Mouse (Mus musculus): ENCODE data around the gene Epb41l1. TPM values are rescaled to one million over a fixed set of nuclear protein-coding genes. Genes with fewer than 3 reads are reported as not detected.

Epb41l1 gene
- polyA plus RNA-seq, 1 experiment from 2014 or later, result 6.2 TPM

GRCm38 (mm10) chr2:156429836-156430235 is 9.1 kb downstream of the Epb41l1 start:
- no peaks in the 10 kb centered on the region for H3K27me3 ChIP-seq (ENCODE audit: control insufficient read depth, insufficient read depth, low read length)
- H3K4me3 ChIP-seq (ENCODE audit: low read depth, low read length), result no peak overlapping the region
- ATAC-seq (ENCODE audit: insufficient number of reproducible peaks, insufficient read depth, low FRiP score, low read depth), result no peak
- no peak overlapping the region for H3K4me2 ChIP-seq (replicated peaks; ENCODE audit: low read depth, low read length)
- H3K9ac ChIP-seq (replicated peaks; ENCODE audit: low read depth, low read length), result no peak overlapping the region
- H3K4me1 ChIP-seq (ENCODE audit: control insufficient read depth, insufficient read depth, low read length), result peaks cover 16% of the 10 kb centered on the region; the same call in 1 of the 2 replicates
- WGBS, result 63% methylated on average over 10 of the region's 10 CpGs
- H3K36me3 ChIP-seq (ENCODE audit: control insufficient read depth, insufficient read depth, low read length), result no peaks in the 10 kb centered on the region
- no peaks in the 10 kb centered on the region for H3K9me3 ChIP-seq (ENCODE audit: control insufficient read depth, low read depth, low read length)
- H3K27ac ChIP-seq (ENCODE audit: low read length), result no peak overlapping the region

GRCm38 (mm10) chr2:156430326-156430725 is 9.6 kb downstream of the Epb41l1 start:
- ATAC-seq (ENCODE audit: insufficient number of reproducible peaks, insufficient read depth, low FRiP score, low read depth), result no peak
- H3K36me3 ChIP-seq (ENCODE audit: control insufficient read depth, insufficient read depth, low read length), result no peaks in the 10 kb centered on the region
- H3K4me2 ChIP-seq (replicated peaks; ENCODE audit: low read depth, low read length), result no peak overlapping the region
- no peak overlapping the region for H3K4me3 ChIP-seq (ENCODE audit: low read depth, low read length)
- peaks cover 14% of the 10 kb centered on the region; the same call in 1 of the 2 replicates for H3K4me1 ChIP-seq (ENCODE audit: control insufficient read depth, insufficient read depth, low read length)
- WGBS, result 23% methylated on average over 4 of the region's 4 CpGs
- H3K27ac ChIP-seq (ENCODE audit: low read length), result no peak overlapping the region
- no peaks in the 10 kb centered on the region for H3K9me3 ChIP-seq (ENCODE audit: control insufficient read depth, low read depth, low read length)
- no peaks in the 10 kb centered on the region for H3K27me3 ChIP-seq (ENCODE audit: control insufficient read depth, insufficient read depth, low read length)
- no peak overlapping the region for H3K9ac ChIP-seq (replicated peaks; ENCODE audit: low read depth, low read length)

- 69% methylated on average over 6 of the region's 6 CpGs for WGBS
- Histone ChIP-seq H3K27me3 (ENCODE audit: control insufficient read depth, insufficient read depth, low read length) (no peaks in the 10 kb centered on the region), H3K4me1 (ENCODE audit: control insufficient read depth, insufficient read depth, low read length) (peaks cover 13% of the 10 kb centered on the region; the same call in 1 of the 2 replicates), H3K9me3 (ENCODE audit: control insufficient read depth, low read depth, low read length) (no peaks in the 10 kb centered on the region), H3K9ac (replicated peaks; ENCODE audit: low read depth, low read length) (no peak overlapping the region), H3K36me3 (ENCODE audit: control insufficient read depth, insufficient read depth, low read length) (no peaks in the 10 kb centered on the region), H3K4me3 (ENCODE audit: low read depth, low read length) (no peak overlapping the region), H3K4me2 (replicated peaks; ENCODE audit: low read depth, low read length) (no peak overlapping the region), H3K27ac (ENCODE audit: low read length) (no peak overlapping the region)
- no peak for ATAC-seq (ENCODE audit: insufficient number of reproducible peaks, insufficient read depth, low FRiP score, low read depth)
Observed at GRCm38 (mm10) chr2:156431409-156431808, 10.7 kb downstream of the Epb41l1 start.

- no peaks in the 10 kb centered on the region for H3K36me3 ChIP-seq (ENCODE audit: control insufficient read depth, insufficient read depth, low read length)
- 78% methylated on average over 3 of the region's 3 CpGs for WGBS
- no peak for ATAC-seq (ENCODE audit: insufficient number of reproducible peaks, insufficient read depth, low FRiP score, low read depth)
- H3K27me3 ChIP-seq (ENCODE audit: control insufficient read depth, insufficient read depth, low read length), result no peaks in the 10 kb centered on the region
- no peak overlapping the region for H3K4me2 ChIP-seq (replicated peaks; ENCODE audit: low read depth, low read length)
- H3K9me3 ChIP-seq (ENCODE audit: control insufficient read depth, low read depth, low read length), result no peaks in the 10 kb centered on the region
- H3K4me3 ChIP-seq (ENCODE audit: low read depth, low read length), result no peak overlapping the region
- H3K4me1 ChIP-seq (ENCODE audit: control insufficient read depth, insufficient read depth, low read length), result peaks cover 13% of the 10 kb centered on the region; the same call in 1 of the 2 replicates
- peak overlapping the region; percentile 61; the same call in 1 of the 2 replicates for H3K27ac ChIP-seq (ENCODE audit: low read length)
- no peak overlapping the region for H3K9ac ChIP-seq (replicated peaks; ENCODE audit: low read depth, low read length)
Observed at GRCm38 (mm10) chr2:156432086-156432485, 11.4 kb downstream of the Epb41l1 start.

GRCm38 (mm10) chr2:156432874-156433868 is 12.5 kb downstream of the Epb41l1 start:
- whole genome bisulfite sequencing, result 47% methylated on average over 9 of the region's 9 CpGs
- no peak overlapping the region; the same call in 1 of the 2 replicates for H3K4me2 ChIP-seq (replicated peaks; ENCODE audit: low read depth, low read length)
- no peak overlapping the region for H3K9ac ChIP-seq (replicated peaks; ENCODE audit: low read depth, low read length)

GRCm38 (mm10) chr2:156437637-156438036 is 16.9 kb downstream of the Epb41l1 start:
- no peaks in the 10 kb centered on the region for H3K36me3 ChIP-seq (ENCODE audit: control insufficient read depth, insufficient read depth, low read length)
- no peak overlapping the region for H3K27ac ChIP-seq (ENCODE audit: low read length)
- H3K27me3 ChIP-seq (ENCODE audit: control insufficient read depth, insufficient read depth, low read length), result no peaks in the 10 kb centered on the region
- no peak overlapping the region for H3K4me2 ChIP-seq (replicated peaks; ENCODE audit: low read depth, low read length)
- peaks cover 12% of the 10 kb centered on the region; the same call in 1 of the 2 replicates for H3K4me1 ChIP-seq (ENCODE audit: control insufficient read depth, insufficient read depth, low read length)
- H3K9ac ChIP-seq (replicated peaks; ENCODE audit: low read depth, low read length), result no peak overlapping the region
- no peaks in the 10 kb centered on the region for H3K9me3 ChIP-seq (ENCODE audit: control insufficient read depth, low read depth, low read length)
- ATAC-seq (ENCODE audit: insufficient number of reproducible peaks, insufficient read depth, low FRiP score, low read depth), result no peak
- no peak overlapping the region for H3K4me3 ChIP-seq (ENCODE audit: low read depth, low read length)
- whole genome bisulfite sequencing, result 90% methylated on average over 11 of the region's 11 CpGs

More at GRCm38 (mm10) chr2:156432874-156433868, 12.5 kb downstream of the Epb41l1 start:
- H3K4me1 ChIP-seq (ENCODE audit: control insufficient read depth, insufficient read depth, low read length), result peaks cover 13% of the 10 kb centered on the region; the same call in 1 of the 2 replicates
- no peaks in the 10 kb centered on the region for H3K9me3 ChIP-seq (ENCODE audit: control insufficient read depth, low read depth, low read length)
- peak; percentile 59 for ATAC-seq (ENCODE audit: insufficient number of reproducible peaks, insufficient read depth, low FRiP score, low read depth)
- no peaks in the 10 kb centered on the region for H3K27me3 ChIP-seq (ENCODE audit: control insufficient read depth, insufficient read depth, low read length)
- peak overlapping the region; percentile 61 for H3K27ac ChIP-seq (ENCODE audit: low read length)
- no peak overlapping the region for H3K4me3 ChIP-seq (ENCODE audit: low read depth, low read length)
- H3K36me3 ChIP-seq (ENCODE audit: control insufficient read depth, insufficient read depth, low read length), result no peaks in the 10 kb centered on the region

GRCm38 (mm10) chr2:156439666-156440462 is 19.2 kb downstream of the Epb41l1 start:
- Histone ChIP-seq H3K4me1 (ENCODE audit: control insufficient read depth, insufficient read depth, low read length) (peaks cover 3% of the 10 kb centered on the region; the same call in 1 of the 2 replicates), H3K9me3 (ENCODE audit: control insufficient read depth, low read depth, low read length) (no peaks in the 10 kb centered on the region), H3K9ac (replicated peaks; ENCODE audit: low read depth, low read length) (no peak overlapping the region), H3K27ac (ENCODE audit: low read length) (no peak overlapping the region), H3K4me3 (ENCODE audit: low read depth, low read length) (no peak overlapping the region), H3K36me3 (ENCODE audit: control insufficient read depth, insufficient read depth, low read length) (no peaks in the 10 kb centered on the region), H3K27me3 (ENCODE audit: control insufficient read depth, insufficient read depth, low read length) (no peaks in the 10 kb centered on the region), H3K4me2 (replicated peaks; ENCODE audit: low read depth, low read length) (no peak overlapping the region)
- peak; percentile 47; the same call in 1 of the 2 replicates for ATAC-seq (ENCODE audit: insufficient number of reproducible peaks, insufficient read depth, low FRiP score, low read depth)
- 21% methylated on average over 11 of the region's 11 CpGs for WGBS

GRCm38 (mm10) chr2:156441909-156442308 is 21.2 kb downstream of the Epb41l1 start:
- Histone ChIP-seq H3K9ac (replicated peaks; ENCODE audit: low read depth, low read length) (no peak overlapping the region), H3K9me3 (ENCODE audit: control insufficient read depth, low read depth, low read length) (no peaks in the 10 kb centered on the region), H3K4me2 (replicated peaks; ENCODE audit: low read depth, low read length) (no peak overlapping the region), H3K27ac (ENCODE audit: low read length) (no peak overlapping the region), H3K27me3 (ENCODE audit: control insufficient read depth, insufficient read depth, low read length) (no peaks in the 10 kb centered on the region), H3K4me3 (ENCODE audit: low read depth, low read length) (no peak overlapping the region), H3K36me3 (ENCODE audit: control insufficient read depth, insufficient read depth, low read length) (no peaks in the 10 kb centered on the region), H3K4me1 (ENCODE audit: control insufficient read depth, insufficient read depth, low read length) (peaks cover 3% of the 10 kb centered on the region; the same call in 1 of the 2 replicates)
- 38% methylated on average over 6 of the region's 6 CpGs for WGBS
- ATAC-seq (ENCODE audit: insufficient number of reproducible peaks, insufficient read depth, low FRiP score, low read depth), result no peak
